Mouse (Mus musculus) forebrain, embryonic 12.5 days (tissue): ENCODE measurements around the gene Sema4b. TPM values are rescaled to one million over a fixed set of nuclear protein-coding genes. Genes with fewer than 3 reads are reported as not detected.

ENCODE experiments used
- ATAC-seq: fragments of 200-750 bp; cut with Nextera tagmentation; 2 replicates; pipeline ENCODE4 v1.8.0; 2017; ENCODE audit warnings: moderate TSS enrichment; ENCODE audit not compliant: low FRiP score
- H3K27ac ChIP-seq: fragments of 300-500 bp; sonication (generic); 2 replicates; pipeline ENCODE4 v1.5.1; 2016; ENCODE audit warnings: mild to moderate bottlenecking
- H3K27me3 ChIP-seq: fragments of 300-500 bp; sonication (generic); 2 replicates; pipeline ENCODE4 v1.6.1; 2016; ENCODE audit warnings: mild to moderate bottlenecking
- H3K36me3 ChIP-seq: fragments of 300-500 bp; sonication (generic); replicated peaks from 2 replicates; pipeline ENCODE4 v1.6.1; 2016; ENCODE audit warnings: mild to moderate bottlenecking
- H3K4me1 ChIP-seq: fragments of 300-500 bp; sonication (generic); 2 replicates; pipeline ENCODE4 v1.6.1; 2016
- H3K4me2 ChIP-seq: fragments of 300-500 bp; sonication (generic); 2 replicates; pipeline ENCODE4 v1.6.1; 2016; ENCODE audit warnings: mild to moderate bottlenecking, moderate library complexity
- H3K4me3 ChIP-seq: fragments of 300-500 bp; sonication (generic); replicated peaks from 2 replicates; pipeline ENCODE4 v1.5.1; 2016; ENCODE audit warnings: mild to moderate bottlenecking
- H3K9ac ChIP-seq: fragments of 300-500 bp; sonication (generic); 2 replicates; pipeline ENCODE4 v1.6.1; 2016; ENCODE audit warnings: mild to moderate bottlenecking
- H3K9me3 ChIP-seq: fragments of 300-500 bp; sonication (generic); 2 replicates; pipeline ENCODE4 v1.6.1; 2016
- WGBS: fragments of 180-500 bp; shearing (Covaris S2); methylation state at CpG from one replicate; pipeline ENCODE4 v1.1.7; 2016; 5-methylcytosine and 5-hydroxymethylcytosine counted together
- polyA plus RNA-seq: library from polyadenylated mRNA; unstranded; fragments of >200 nt; fragmentation: Nextera tagmentation; extraction: Ambion mirVana; gene quantifications from 2 replicates; pipeline ENCODE4 v1.2.1, GENCODE M21; 2016

The Sema4b gene
- polyA plus RNA-seq, 1 experiment from 2014 or later, result 16.7 TPM

GRCm38 (mm10) chr7:80264606-80265005 lies 78.0 kb downstream of the Sema4b start:
- Histone ChIP-seq H3K27me3 (peaks cover 5% of the 10 kb centered on the region), H3K4me2 (no peak overlapping the region), H3K4me3 (no peak overlapping the region), H3K9me3 (no peaks in the 10 kb centered on the region), H3K27ac (no peak overlapping the region), H3K4me1 (peaks cover 15% of the 10 kb centered on the region), H3K36me3 (peaks cover 38% of the 10 kb centered on the region), H3K9ac (no peak overlapping the region)
- ATAC-seq, result no peak
- WGBS, result 95% methylated on average over 12 of the region's 12 CpGs

- H3K36me3 ChIP-seq, result peaks cover 43% of the 10 kb centered on the region
Observed at GRCm38 (mm10) chr7:80267764-80268163, 81.1 kb downstream of the Sema4b start.

DNA sequence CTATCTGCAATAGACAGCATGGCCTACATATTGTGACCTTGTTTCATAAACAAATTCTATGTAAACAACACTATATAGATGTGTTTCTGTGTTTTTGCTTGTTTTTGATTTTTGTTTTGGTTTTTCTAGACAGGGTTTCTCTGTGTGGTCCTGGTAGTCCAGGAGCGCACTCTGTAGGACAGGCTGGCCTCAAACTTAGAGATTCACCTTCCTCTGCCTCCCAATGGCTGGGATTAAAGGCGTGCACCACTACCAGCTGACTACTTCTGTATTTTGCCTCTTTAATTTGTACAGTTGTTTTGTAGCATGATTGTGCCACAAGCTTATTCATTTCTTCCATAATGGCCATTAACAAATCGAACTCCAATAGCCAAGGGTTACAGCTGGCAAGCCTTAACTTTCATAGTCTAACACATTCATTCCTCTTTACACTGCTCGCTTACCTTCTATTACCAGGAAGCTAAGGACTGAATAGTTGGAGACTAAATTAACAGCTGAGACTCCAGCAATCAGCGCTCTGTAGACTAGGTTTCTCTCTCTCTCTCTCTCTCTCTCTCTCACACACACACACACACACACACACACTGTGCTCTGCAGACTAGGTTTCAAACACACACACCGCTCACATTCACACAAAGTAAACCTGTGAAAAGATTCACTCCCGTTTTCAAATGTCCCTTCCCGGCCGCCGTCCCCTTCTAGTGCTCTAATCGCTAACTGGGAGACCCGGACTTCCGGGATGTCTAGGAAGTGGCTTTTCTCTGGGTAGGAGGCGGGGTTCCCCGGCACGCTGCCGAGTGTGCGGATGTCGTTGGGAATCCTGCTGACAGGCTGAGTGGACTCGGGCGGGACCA lies 82.5 kb downstream of the Sema4b start, which contains the start of gene Vps33b:
TSS of gene Vps33b (plus strand) at position 753 of the 854 bp plus-strand sequence.
- 4% methylated on average over 21 of the region's 21 CpGs for WGBS
- H3K4me2 ChIP-seq, result peak within 1 kb of the TSS; percentile 95
- peaks cover 5% of the 10 kb centered on the region; the same call in 1 of the 2 replicates for H3K9me3 ChIP-seq
- peaks cover 18% of the 10 kb centered on the region for H3K4me1 ChIP-seq
- peak within 1 kb of the TSS; percentile 63 for H3K27ac ChIP-seq
- H3K27me3 ChIP-seq, result no peaks in the 10 kb centered on the region
- H3K4me3 ChIP-seq, result peak within 1 kb of the TSS; percentile 79
- peak; percentile 89 for ATAC-seq
- peaks cover 48% of the 10 kb centered on the region for H3K36me3 ChIP-seq
- H3K9ac ChIP-seq, result peak within 1 kb of the TSS; percentile 80

More at GRCm38 (mm10) chr7:80267764-80268163, 81.1 kb downstream of the Sema4b start:
- no peak overlapping the region for H3K27ac ChIP-seq
- H3K27me3 ChIP-seq, result no peaks in the 10 kb centered on the region
- H3K4me2 ChIP-seq, result no peak overlapping the region
- no peaks in the 10 kb centered on the region for H3K9me3 ChIP-seq
- H3K4me3 ChIP-seq, result no peak overlapping the region
- 93% methylated on average over 1 of the region's 1 CpGs for WGBS
- peaks cover 18% of the 10 kb centered on the region for H3K4me1 ChIP-seq
- no peak for ATAC-seq
- H3K9ac ChIP-seq, result no peak overlapping the region

- peak overlapping the region; percentile 63 for H3K27ac ChIP-seq
- peak overlapping the region; percentile 79 for H3K4me3 ChIP-seq
- WGBS, result under 1% methylated on average over 23 of the region's 23 CpGs
- peaks cover 12% of the 10 kb centered on the region for H3K9me3 ChIP-seq
- peak; percentile 62 for ATAC-seq
- H3K27me3 ChIP-seq, result no peaks in the 10 kb centered on the region
- H3K9ac ChIP-seq, result peak overlapping the region; percentile 80
- H3K4me1 ChIP-seq, result peaks cover 18% of the 10 kb centered on the region
- peaks cover 48% of the 10 kb centered on the region for H3K36me3 ChIP-seq
- peak overlapping the region; percentile 95 for H3K4me2 ChIP-seq
Observed at GRCm38 (mm10) chr7:80269751-80270255, 83.2 kb downstream of the Sema4b start.

- no peak overlapping the region for H3K27ac ChIP-seq
- no peak overlapping the region for H3K9ac ChIP-seq
- 96% methylated on average over 2 of the region's 2 CpGs for WGBS
- peaks cover 18% of the 10 kb centered on the region for H3K4me1 ChIP-seq
- no peak overlapping the region for H3K4me3 ChIP-seq
- no peaks in the 10 kb centered on the region for H3K27me3 ChIP-seq
- H3K9me3 ChIP-seq, result peaks cover 18% of the 10 kb centered on the region
- H3K4me2 ChIP-seq, result no peak overlapping the region
- ATAC-seq, result no peak
- peaks cover 59% of the 10 kb centered on the region for H3K36me3 ChIP-seq
Observed at GRCm38 (mm10) chr7:80273456-80273855, 86.8 kb downstream of the Sema4b start.

Other genes starting within 250 kb of the Sema4b start
- gene Zfp710, start 162.0 kb upstream of the Sema4b start, polyA plus RNA-seq, result 30.5 and 33.9 TPM in 2 replicates
- 359 and 369 TPM in 2 replicates for gene Idh2, start 71.4 kb upstream of the Sema4b start, polyA plus RNA-seq
- gene Cib1, start 46.0 kb downstream of the Sema4b start, polyA plus RNA-seq, result 34.7 and 41.6 TPM in 2 replicates
- 4.2 and 4.8 TPM in 2 replicates for gene Gdpgp1, start 46.0 kb downstream of the Sema4b start, polyA plus RNA-seq
- gene Ttll13, start 59.5 kb downstream of the Sema4b start, polyA plus RNA-seq, result 1.1 and 1.3 TPM in 2 replicates
- gene Ngrn, start 74.4 kb downstream of the Sema4b start, polyA plus RNA-seq, result 56.8 TPM in 2 replicates
- gene Vps33b, start 82.8 kb downstream of the Sema4b start, polyA plus RNA-seq, result 17.4 and 19.1 TPM in 2 replicates
- gene Prc1, start 107.6 kb downstream of the Sema4b start, polyA plus RNA-seq, result 222 and 240 TPM in 2 replicates
- 14.1 and 19.1 TPM in 2 replicates for gene Rccd1, start 137.6 kb downstream of the Sema4b start, polyA plus RNA-seq
- gene Unc45a, start 154.2 kb downstream of the Sema4b start, polyA plus RNA-seq, result 43.5 and 45.5 TPM in 2 replicates
- gene Hddc3, start 156.3 kb downstream of the Sema4b start, polyA plus RNA-seq, result 24.4 and 28.3 TPM in 2 replicates
- gene Man2a2, start 184.5 kb downstream of the Sema4b start, polyA plus RNA-seq, result 23.8 and 26.0 TPM in 2 replicates
- 6.6 and 7.4 TPM in 2 replicates for gene Fes, start 201.1 kb downstream of the Sema4b start, polyA plus RNA-seq
- 3.3 and 4.3 TPM in 2 replicates for gene Furin, start 218.6 kb downstream of the Sema4b start, polyA plus RNA-seq